Mouse (Mus musculus): ENCODE measurements at regions not wholly inside any gene's neighbourhood (a gene's known extent, or its start where the extent isn't known, plus 50 kb on each side); places are given as distances from the start of the nearest gene placed in this dataset.
"Not testable (repeated sequence)": the region's sequence is repeated elsewhere in the genome, so short reads cannot be mapped to it uniquely, and the experiment has no call there.

DNA sequence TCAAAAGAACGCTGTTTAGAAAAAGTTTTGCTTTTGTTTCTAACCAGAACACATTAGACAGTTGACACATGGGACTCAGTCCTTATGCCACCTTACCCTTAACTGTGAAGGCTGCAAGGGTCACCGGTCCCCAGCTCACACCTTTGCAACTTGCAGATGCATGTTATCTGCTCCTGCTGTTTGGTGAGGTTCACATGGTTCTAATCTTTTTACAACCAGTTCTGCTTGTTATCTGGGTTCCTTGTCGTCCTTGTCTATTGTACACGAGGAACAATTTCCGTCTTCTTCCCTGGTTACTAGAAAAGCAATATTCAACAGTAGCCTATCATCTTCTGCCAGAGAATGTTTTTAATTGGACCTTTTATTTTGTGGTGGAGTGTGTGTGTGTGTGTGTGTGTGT is 200.8 kb downstream of the Gm21738 start:
- H3K27ac ChIP-seq; H3K4me1 ChIP-seq (ENCODE audit: control insufficient read depth, insufficient read depth, low read length); H3K36me3 ChIP-seq (ENCODE audit: control insufficient read depth, insufficient read depth, low read length); DNase-seq; H3K79me2 ChIP-seq (replicated peaks; ENCODE audit: control insufficient read depth, insufficient read depth, low read length); H3K4me3 ChIP-seq; intact Hi-C loops (cut with DNase I); H3K27me3 ChIP-seq (ENCODE audit: control insufficient read depth, insufficient read depth, low read length); H3K9ac ChIP-seq (ENCODE audit: low read depth, low read length): not testable (repeated sequence)
- 58% methylated on average over 5 of the region's 5 CpGs for WGBS

DNA sequence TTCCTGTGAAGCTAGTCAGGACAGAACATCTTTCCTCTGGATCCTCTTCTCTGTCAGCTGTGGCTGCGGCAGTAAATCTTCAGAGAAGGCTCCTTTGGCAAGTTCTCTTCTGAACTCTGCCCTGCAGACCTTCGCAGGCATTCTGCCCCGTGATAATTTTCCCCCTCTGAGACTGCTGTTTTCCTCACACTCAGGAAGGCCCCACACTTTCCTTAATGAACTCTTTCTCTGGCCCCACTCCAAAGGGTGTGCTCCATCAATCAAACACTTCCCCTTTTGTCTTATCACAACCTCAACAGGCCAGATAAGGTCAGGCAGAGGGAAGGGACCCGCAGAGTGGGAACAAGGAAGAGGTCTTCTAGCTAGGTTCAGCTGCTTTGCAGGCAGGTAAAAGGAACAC is 210.2 kb downstream of the Gm21738 start:
- H3K9ac ChIP-seq (ENCODE audit: low read depth, low read length) = no peak overlapping the region
- WGBS = 13% methylated on average over 4 of the region's 4 CpGs
- intact Hi-C loops (cut with DNase I) = no loop called here
- H3K27ac ChIP-seq = no peak overlapping the region
- no peak overlapping the region for H3K4me3 ChIP-seq
- DNase-seq = no peak
- H3K36me3 ChIP-seq (ENCODE audit: control insufficient read depth, insufficient read depth, low read length) = no peaks in the 10 kb centered on the region
- no peaks in the 10 kb centered on the region for H3K4me1 ChIP-seq (ENCODE audit: control insufficient read depth, insufficient read depth, low read length)
- no peaks in the 10 kb centered on the region for H3K27me3 ChIP-seq (ENCODE audit: control insufficient read depth, insufficient read depth, low read length)
- TF ChIP-seq CTCF (IDR thresholded peaks at IDR 0.05) (no peak), POLR2A (IDR thresholded peaks at IDR 0.05; ENCODE audit: insufficient read depth, low read depth, low read length) (no peak), EP300 (IDR thresholded peaks at IDR 0.05; ENCODE audit: insufficient read depth, low read depth, low read length) (no peak)
- H3K79me2 ChIP-seq (replicated peaks; ENCODE audit: control insufficient read depth, insufficient read depth, low read length) = no peaks in the 10 kb centered on the region

DNA sequence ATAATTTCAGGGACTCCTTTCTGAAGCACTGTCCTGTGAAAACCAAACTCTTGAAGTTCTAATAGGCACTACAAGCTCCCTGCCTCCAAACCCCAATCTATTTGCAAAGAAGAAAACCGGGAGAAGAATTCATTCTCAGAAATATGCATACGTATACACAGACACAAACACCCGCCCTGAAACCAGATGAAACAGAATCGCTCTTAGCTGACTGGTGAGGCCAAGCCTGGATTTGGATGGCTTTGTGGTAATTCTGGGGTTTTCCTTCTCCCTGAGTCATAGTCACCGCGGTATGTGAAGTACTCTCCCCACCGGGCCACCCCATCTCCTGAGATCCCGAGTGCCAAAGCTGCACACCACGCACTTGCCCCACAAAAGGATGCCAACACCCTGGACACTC is 238.5 kb downstream of the Gm21738 start:
- H3K9ac ChIP-seq (ENCODE audit: low read depth, low read length); DNase-seq; H3K36me3 ChIP-seq (ENCODE audit: control insufficient read depth, insufficient read depth, low read length); H3K4me1 ChIP-seq (ENCODE audit: control insufficient read depth, insufficient read depth, low read length); H3K79me2 ChIP-seq (replicated peaks; ENCODE audit: control insufficient read depth, insufficient read depth, low read length); H3K27ac ChIP-seq; H3K27me3 ChIP-seq (ENCODE audit: control insufficient read depth, insufficient read depth, low read length); H3K4me3 ChIP-seq; intact Hi-C loops (cut with DNase I): not testable (repeated sequence)
- WGBS = 58% methylated on average over 9 of the region's 9 CpGs

DNA sequence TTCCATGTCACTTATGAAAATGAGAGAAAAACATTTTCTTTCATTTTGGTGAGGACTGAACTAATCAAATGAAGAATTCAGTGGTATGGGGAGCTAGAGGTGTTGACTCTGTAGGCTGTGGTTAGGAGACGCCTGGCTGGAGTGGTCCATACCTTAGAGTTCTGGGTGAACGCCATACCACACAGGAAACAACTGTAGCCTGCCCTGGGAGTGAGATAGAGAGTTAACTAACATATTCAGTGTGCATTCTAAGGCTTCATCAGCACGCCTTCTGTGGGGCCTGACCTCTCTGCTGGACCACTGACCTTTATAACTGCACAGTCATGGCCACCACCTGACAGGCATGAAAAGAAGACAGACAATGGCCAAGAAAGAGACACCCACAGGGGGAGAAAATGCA is 240.7 kb downstream of the Gm21738 start:
- H3K9ac ChIP-seq (ENCODE audit: low read depth, low read length); H3K4me3 ChIP-seq; H3K27ac ChIP-seq; H3K4me1 ChIP-seq (ENCODE audit: control insufficient read depth, insufficient read depth, low read length); H3K36me3 ChIP-seq (ENCODE audit: control insufficient read depth, insufficient read depth, low read length); H3K27me3 ChIP-seq (ENCODE audit: control insufficient read depth, insufficient read depth, low read length); intact Hi-C loops (cut with DNase I); DNase-seq; H3K79me2 ChIP-seq (replicated peaks; ENCODE audit: control insufficient read depth, insufficient read depth, low read length): not testable (repeated sequence)
- WGBS = 42% methylated on average over 3 of the region's 3 CpGs

DNA sequence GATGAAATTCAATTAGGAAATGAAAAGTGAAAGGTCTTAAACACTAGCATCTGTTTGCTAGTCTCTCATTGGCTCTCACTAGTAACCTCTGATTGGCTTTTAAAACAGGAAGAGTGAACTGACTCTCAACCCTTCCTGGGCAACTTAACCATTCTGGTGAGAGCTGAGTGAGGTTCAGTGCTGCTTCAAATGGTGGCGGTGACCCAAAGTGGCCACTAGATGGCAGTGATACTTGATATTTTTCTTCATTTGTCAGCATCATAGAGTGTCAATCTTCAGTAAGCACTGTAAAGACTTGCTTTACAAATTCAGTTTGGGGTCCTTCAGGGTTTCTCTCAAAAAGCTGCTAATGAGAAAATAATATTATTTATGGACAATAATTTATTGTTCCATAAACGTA is 243.4 kb downstream of the Gm21738 start:
- peak; percentile 64 for TF ChIP-seq CTCF (IDR thresholded peaks at IDR 0.05)
- TF ChIP-seq EP300 (IDR thresholded peaks at IDR 0.05; ENCODE audit: insufficient read depth, low read depth, low read length) = no peak
- Histone ChIP-seq H3K9ac (ENCODE audit: low read depth, low read length) (no peak overlapping the region), H3K27ac (no peak overlapping the region), H3K36me3 (ENCODE audit: control insufficient read depth, insufficient read depth, low read length) (no peaks in the 10 kb centered on the region), H3K4me3 (no peak overlapping the region), H3K27me3 (ENCODE audit: control insufficient read depth, insufficient read depth, low read length) (no peaks in the 10 kb centered on the region), H3K4me1 (ENCODE audit: control insufficient read depth, insufficient read depth, low read length) (no peaks in the 10 kb centered on the region), H3K79me2 (replicated peaks; ENCODE audit: control insufficient read depth, insufficient read depth, low read length) (no peaks in the 10 kb centered on the region)
- no peak for DNase-seq
- WGBS = 11% methylated on average over 2 of the region's 2 CpGs
- intact Hi-C loops (cut with DNase I) = no loop called here

DNA sequence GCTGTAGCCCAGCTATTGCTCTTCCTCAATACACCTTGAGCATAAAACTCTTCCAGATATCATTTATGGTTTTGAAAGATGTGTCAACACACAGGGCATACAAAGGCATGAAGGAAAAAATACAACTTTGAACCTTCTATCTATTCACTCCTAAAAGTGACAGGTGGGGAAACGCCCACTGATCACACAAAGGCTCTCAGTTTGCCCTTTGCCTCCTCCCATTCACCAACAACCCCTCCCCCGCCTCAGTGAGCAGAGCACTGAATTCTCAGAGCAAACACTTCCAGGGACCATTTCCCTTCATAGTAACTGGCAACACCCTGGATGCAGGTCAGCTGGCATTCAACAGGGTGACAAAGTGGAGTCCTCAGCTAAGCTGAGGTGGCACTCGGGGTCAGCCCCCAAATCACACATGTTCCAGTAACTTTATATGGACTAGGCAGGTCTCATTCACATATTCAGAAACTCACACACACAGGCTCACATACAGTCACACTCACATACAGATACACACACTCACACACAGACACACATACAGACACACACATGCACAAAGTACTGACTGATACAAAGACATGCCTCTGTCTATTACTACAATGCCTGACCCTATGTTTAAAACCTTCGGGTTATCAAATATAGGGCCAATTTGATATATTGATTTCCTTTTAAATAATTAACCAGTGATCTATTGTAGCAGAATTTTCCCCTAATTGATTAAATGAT is 248.3 kb downstream of the Gm21738 start:
- H3K27me3 ChIP-seq (ENCODE audit: control insufficient read depth, insufficient read depth, low read length); H3K4me1 ChIP-seq (ENCODE audit: control insufficient read depth, insufficient read depth, low read length); DNase-seq; H3K27ac ChIP-seq; intact Hi-C loops (cut with DNase I); H3K79me2 ChIP-seq (replicated peaks; ENCODE audit: control insufficient read depth, insufficient read depth, low read length); H3K4me3 ChIP-seq; H3K36me3 ChIP-seq (ENCODE audit: control insufficient read depth, insufficient read depth, low read length); H3K9ac ChIP-seq (ENCODE audit: low read depth, low read length): not testable (repeated sequence)
- 63% methylated on average over 4 of the region's 4 CpGs for WGBS

DNA sequence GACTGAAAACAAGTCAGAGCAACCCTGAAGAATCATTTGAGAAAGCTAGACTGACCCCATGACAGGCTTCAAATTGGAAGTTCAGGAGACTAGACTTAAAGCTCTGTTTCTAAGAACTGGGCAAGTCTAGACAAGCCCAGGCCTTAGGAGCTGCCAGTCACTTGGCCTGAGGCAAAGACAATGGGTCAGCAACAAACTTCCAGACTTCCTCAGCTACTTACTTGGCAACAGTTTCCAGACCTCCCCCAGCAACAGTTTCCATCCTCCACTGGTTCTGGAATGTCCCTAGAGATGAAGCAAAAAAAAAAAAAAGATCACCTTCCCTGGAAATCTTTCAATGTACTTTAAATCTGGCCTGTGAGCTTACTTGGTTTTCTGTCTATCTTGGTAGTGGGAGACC is 251.9 kb downstream of the Gm21738 start:
- Histone ChIP-seq H3K4me3 (no peak overlapping the region), H3K27me3 (ENCODE audit: control insufficient read depth, insufficient read depth, low read length) (no peaks in the 10 kb centered on the region), H3K36me3 (ENCODE audit: control insufficient read depth, insufficient read depth, low read length) (no peaks in the 10 kb centered on the region), H3K27ac (no peak overlapping the region), H3K4me1 (ENCODE audit: control insufficient read depth, insufficient read depth, low read length) (no peaks in the 10 kb centered on the region), H3K9ac (ENCODE audit: low read depth, low read length) (no peak overlapping the region), H3K79me2 (replicated peaks; ENCODE audit: control insufficient read depth, insufficient read depth, low read length) (no peaks in the 10 kb centered on the region)
- intact Hi-C loops (cut with DNase I) = no loop called here
- TF ChIP-seq EP300 (IDR thresholded peaks at IDR 0.05; ENCODE audit: insufficient read depth, low read depth, low read length) = no peak
- no peak for TF ChIP-seq POLR2A (IDR thresholded peaks at IDR 0.05; ENCODE audit: insufficient read depth, low read depth, low read length)
- TF ChIP-seq CTCF (IDR thresholded peaks at IDR 0.05) = no peak
- DNase-seq = no peak

DNA sequence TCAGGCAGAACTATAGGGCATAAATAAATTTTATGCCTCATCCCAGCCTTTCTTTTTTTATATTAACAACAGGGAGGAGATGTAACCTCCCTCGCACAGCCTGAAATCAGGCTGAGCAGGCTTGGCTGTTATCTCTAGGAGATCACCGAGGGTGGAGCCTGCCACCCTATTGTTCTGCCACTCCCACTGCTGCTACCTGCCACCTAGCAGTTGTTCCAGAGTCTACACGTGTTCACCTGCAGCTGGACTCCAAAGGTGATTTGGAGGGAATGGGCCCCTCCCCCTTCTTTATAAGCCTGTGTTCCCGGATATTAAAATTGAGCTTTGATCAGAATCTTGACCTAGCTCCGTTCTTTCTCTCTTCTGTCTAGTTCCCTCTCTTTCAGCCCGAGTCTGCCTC is 245.8 kb upstream of the Ube2e2 start:
- H3K27ac ChIP-seq; H3K27me3 ChIP-seq (ENCODE audit: control insufficient read depth, insufficient read depth, low read length); intact Hi-C loops (cut with DNase I); H3K9ac ChIP-seq (ENCODE audit: low read depth, low read length); H3K79me2 ChIP-seq (replicated peaks; ENCODE audit: control insufficient read depth, insufficient read depth, low read length); H3K4me3 ChIP-seq; H3K4me1 ChIP-seq (ENCODE audit: control insufficient read depth, insufficient read depth, low read length); H3K36me3 ChIP-seq (ENCODE audit: control insufficient read depth, insufficient read depth, low read length); DNase-seq: not testable (repeated sequence)
- 72% methylated on average over 6 of the region's 6 CpGs for WGBS
